Mouse (Mus musculus) forebrain, postnatal 0 days (tissue): Measurements from ENCODE around the gene Prrg2. TPM values are rescaled to one million over a fixed set of nuclear protein-coding genes. Genes with fewer than 3 reads are reported as not detected.

Experiments used
- ATAC-seq: fragments of 200-750 bp; cut with Nextera tagmentation; 2 replicates; pipeline ENCODE4 v1.8.0; 2017; ENCODE audit warnings: mild to moderate bottlenecking, moderate library complexity
- DNase-seq: peaks from one replicate; pipeline ENCODE4 v3.0.0-alpha.2; 2015
- H3K27ac ChIP-seq: fragments of 300-500 bp; sonication (generic); 2 replicates; pipeline ENCODE4 v1.5.1; 2014; ENCODE audit warnings: low read depth, mild to moderate bottlenecking, antibody characterized with exemption, low read length, moderate library complexity, mixed read lengths
- H3K27me3 ChIP-seq: fragments of 300-500 bp; sonication (generic); 2 replicates; pipeline ENCODE4 v1.6.1; 2014; ENCODE audit warnings: mild to moderate bottlenecking, low read length, mixed read lengths; ENCODE audit not compliant: insufficient read depth
- H3K36me3 ChIP-seq: fragments of 300-500 bp; sonication (generic); 2 replicates; pipeline ENCODE4 v1.6.1; 2014; ENCODE audit warnings: mild to moderate bottlenecking, moderate library complexity; ENCODE audit not compliant: insufficient read depth
- H3K4me1 ChIP-seq: fragments of 300-500 bp; sonication (generic); 2 replicates; pipeline ENCODE4 v1.6.1; 2014; ENCODE audit warnings: antibody characterized with exemption; ENCODE audit not compliant: insufficient read depth
- H3K4me2 ChIP-seq: fragments of 300-500 bp; sonication (generic); 2 replicates; pipeline ENCODE4 v1.6.1; 2014; ENCODE audit warnings: low read depth, mild to moderate bottlenecking, moderate library complexity
- H3K4me3 ChIP-seq: fragments of 300-500 bp; sonication (generic); 2 replicates; pipeline ENCODE4 v1.5.1; 2014; ENCODE audit warnings: low read depth, low read length, mixed read lengths
- H3K9ac ChIP-seq: fragments of 300-500 bp; sonication (generic); 2 replicates; pipeline ENCODE4 v1.6.1; 2014; ENCODE audit warnings: mild to moderate bottlenecking
- H3K9me3 ChIP-seq: fragments of 300-500 bp; sonication (generic); 2 replicates; pipeline ENCODE4 v1.6.1; 2016; ENCODE audit warnings: low read length
- CTCF ChIP-seq: sonication (generic); IDR thresholded peaks from 2 replicates; pipeline ENCODE4 v1.5.1; 2016; ENCODE audit warnings: antibody characterized with exemption, control low read depth, low read depth
- WGBS: fragments of 180-500 bp; shearing (Covaris S2); extraction: QIAGEN DNeasy Blood & Tissue Kit; methylation state at CpG from one replicate; pipeline ENCODE4 v1.1.7; 2014; 5-methylcytosine and 5-hydroxymethylcytosine counted together
- polyA plus RNA-seq: library from polyadenylated mRNA; unstranded; fragments of >200 nt; fragmentation: Nextera tagmentation; extraction: Ambion mirVana; gene quantifications from 2 replicates; pipeline ENCODE4 v1.2.1, GENCODE M21; 2015
- total RNA-seq: library from RNA; depleted of rRNA; stranded (reverse); fragments of >200 nt; gene quantifications from 2 replicates; pipeline ENCODE4 v1.2.3, GENCODE M21; 2014

Gene Prrg2
- total and polyA plus RNA-seq, 2 experiments from 2014 or later: 15.1 to 15.9 TPM

DNA sequence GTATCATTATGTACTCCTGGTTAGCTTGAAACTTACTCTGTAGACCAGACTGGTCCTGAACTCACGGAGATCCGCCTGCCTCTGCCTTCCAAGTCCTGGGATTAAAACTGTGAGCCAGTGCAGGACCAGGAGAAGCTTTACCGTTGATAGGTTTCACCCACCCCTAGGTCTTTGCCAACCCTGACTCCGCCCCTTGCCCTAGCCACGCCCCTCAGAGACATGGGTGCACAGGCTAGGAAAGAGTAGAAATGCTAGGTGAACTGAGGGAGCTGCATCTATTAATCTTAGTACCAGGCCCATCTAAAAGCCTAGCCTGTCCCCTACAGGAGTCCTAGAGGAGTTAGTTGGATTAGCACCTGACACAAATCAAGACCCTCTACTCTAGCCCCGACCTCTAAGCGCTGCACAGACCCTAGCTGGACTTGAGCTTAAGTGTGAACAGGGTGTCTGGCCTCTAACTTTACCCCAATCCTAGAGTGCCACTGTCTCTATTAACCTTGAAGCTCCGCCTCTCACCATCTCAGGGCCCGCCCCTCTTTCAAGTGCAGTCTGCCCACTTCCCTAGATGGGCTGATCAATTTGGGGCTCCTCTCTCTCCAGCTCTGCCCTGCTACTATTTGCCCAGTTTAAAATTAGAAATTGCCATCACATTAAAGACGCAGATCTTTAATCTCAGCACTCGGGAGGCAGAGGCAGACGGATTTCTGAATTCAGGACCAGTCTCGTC is 27.9 kb upstream of the Prrg2 start:
- 82% methylated on average over 13 of the region's 13 CpGs for WGBS
- H3K27ac ChIP-seq: no peak overlapping the region
- no peaks in the 10 kb centered on the region for H3K27me3 ChIP-seq
- no peak overlapping the region for H3K9ac ChIP-seq
- H3K4me1 ChIP-seq: no peaks in the 10 kb centered on the region
- ATAC-seq (no peak), DNase-seq (no peak)
- 0 out of 2 replicates have a peak, but pooled peaks cover 6% of the 10 kb centered on the region for H3K36me3 ChIP-seq
- no peak for TF ChIP-seq CTCF
- H3K4me3 ChIP-seq: no peak overlapping the region
- H3K4me2 ChIP-seq: peak overlapping the region; percentile 62; the same call in 1 of the 2 replicates
- H3K9me3 ChIP-seq: no peaks in the 10 kb centered on the region

DNA sequence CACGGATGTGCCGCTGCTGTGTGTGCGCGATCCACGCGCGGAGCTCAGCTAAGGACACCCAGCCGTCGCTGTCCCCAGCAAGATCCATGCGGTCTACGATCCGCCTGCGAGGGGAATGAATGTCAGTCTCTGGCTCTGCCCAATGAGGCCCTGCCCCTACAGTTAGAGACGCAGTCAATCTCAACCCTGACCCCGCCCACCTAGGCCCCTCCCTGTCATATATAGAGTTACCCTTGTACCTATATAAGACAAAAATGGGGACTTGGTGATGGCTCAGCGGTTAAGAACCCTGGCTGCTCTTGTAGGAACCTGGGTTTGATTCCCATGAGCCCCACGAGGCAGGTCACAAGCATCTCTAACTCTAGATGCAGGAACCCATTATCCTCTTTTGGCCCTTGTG is 26.1 kb upstream of the Prrg2 start:
- 97% methylated on average over 17 of the region's 17 CpGs for WGBS
- Histone ChIP-seq H3K9me3 (no peaks in the 10 kb centered on the region), H3K9ac (no peak overlapping the region)

GRCm38 (mm10) chr7:45086084-45086483 is 23.6 kb upstream of the Prrg2 start:
- no peak overlapping the region for H3K4me2 ChIP-seq

More for the DNA sequence above, 26.1 kb upstream of the Prrg2 start:
- no peaks in the 10 kb centered on the region for H3K4me1 ChIP-seq
- no peak overlapping the region for H3K27ac ChIP-seq
- H3K4me3 ChIP-seq: no peak overlapping the region
- no peaks in the 10 kb centered on the region for H3K27me3 ChIP-seq
- H3K36me3 ChIP-seq: 0 out of 2 replicates have a peak, but pooled peaks cover 12% of the 10 kb centered on the region
- H3K4me2 ChIP-seq: no peak overlapping the region
- no peak for TF ChIP-seq CTCF
- ATAC-seq (no peak), DNase-seq (no peak)

GRCm38 (mm10) chr7:45083300-45083890 is 20.9 kb upstream of the Prrg2 start:
- ATAC-seq: no peak
- no peak overlapping the region for H3K27ac ChIP-seq

More at GRCm38 (mm10) chr7:45086084-45086483, 23.6 kb upstream of the Prrg2 start:
- 79% methylated on average over 4 of the region's 4 CpGs for WGBS
- Histone ChIP-seq H3K9me3 (no peaks in the 10 kb centered on the region), H3K27ac (no peak overlapping the region), H3K9ac (no peak overlapping the region), H3K36me3 (0 out of 2 replicates have a peak, but pooled peaks cover 12% of the 10 kb centered on the region), H3K4me3 (no peak overlapping the region), H3K4me1 (no peaks in the 10 kb centered on the region), H3K27me3 (no peaks in the 10 kb centered on the region)
- ATAC-seq (no peak), DNase-seq (no peak)
- peak; percentile 20; the same call in 1 of the 2 replicates for TF ChIP-seq CTCF

DNA sequence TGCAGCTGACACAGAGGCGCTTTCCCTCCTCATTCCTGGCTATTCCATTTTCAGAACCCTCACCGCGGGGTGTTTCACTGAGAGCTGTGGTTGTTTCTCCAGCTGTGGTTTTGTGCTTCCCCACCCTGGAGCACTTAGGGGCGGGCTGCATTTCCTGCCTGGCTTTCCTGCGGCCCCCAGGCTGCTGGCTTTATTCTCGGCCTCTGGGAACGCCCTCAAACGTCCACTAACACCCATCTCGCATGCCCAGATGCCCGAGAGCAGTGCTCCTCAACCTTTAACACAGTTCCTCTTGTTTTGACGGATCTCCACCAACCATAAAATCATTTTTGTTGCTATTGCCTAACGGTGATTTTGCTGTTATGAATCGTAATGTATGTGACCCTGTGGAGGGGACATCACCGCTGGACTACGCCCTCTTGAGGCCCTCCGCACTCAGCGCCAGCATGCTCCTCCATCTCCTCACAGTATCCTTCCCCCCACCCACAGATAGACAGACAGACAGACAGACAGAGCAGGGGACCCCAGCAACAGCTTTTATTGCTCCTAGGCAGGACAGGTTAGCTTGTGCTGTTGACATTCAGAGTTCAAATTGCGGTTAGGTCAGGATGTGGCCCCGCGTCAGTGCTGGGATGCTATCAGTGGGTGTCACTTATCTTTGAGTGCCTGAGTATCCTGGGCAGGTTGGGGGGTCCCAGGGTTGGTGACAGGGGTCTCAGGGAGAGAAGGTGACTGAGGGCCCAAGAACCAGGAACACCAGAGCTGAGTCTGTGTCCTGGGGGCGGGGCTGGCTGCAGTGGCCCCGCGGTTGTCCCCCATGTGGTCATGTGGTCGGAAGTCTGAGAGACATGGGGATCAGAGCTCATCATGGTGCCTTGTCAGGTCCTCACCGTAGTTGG is 20.2 kb upstream of the Prrg2 start:
- WGBS: 75% methylated on average over 25 of the region's 25 CpGs
- ATAC-seq: no peak

More at GRCm38 (mm10) chr7:45083300-45083890, 20.9 kb upstream of the Prrg2 start:
- TF ChIP-seq CTCF: no peak
- no peaks in the 10 kb centered on the region for H3K27me3 ChIP-seq
- 88% methylated on average over 22 of the region's 22 CpGs for whole genome bisulfite sequencing
- H3K36me3 ChIP-seq: 0 out of 2 replicates have a peak, but pooled peaks cover 12% of the 10 kb centered on the region
- no peaks in the 10 kb centered on the region for H3K4me1 ChIP-seq
- H3K4me3 ChIP-seq: no peak overlapping the region
- no peak for DNase-seq
- no peaks in the 10 kb centered on the region for H3K9me3 ChIP-seq
- no peak overlapping the region for H3K9ac ChIP-seq
- H3K4me2 ChIP-seq: no peak overlapping the region

GRCm38 (mm10) chr7:45081016-45081415 is 18.5 kb upstream of the Prrg2 start:
- TF ChIP-seq CTCF: 0 out of 2 replicates have a peak, but pooled peaks have one; percentile 14
- H3K9me3 ChIP-seq: no peaks in the 10 kb centered on the region
- WGBS: 46% methylated on average over 5 of the region's 5 CpGs
- no peaks in the 10 kb centered on the region for H3K27me3 ChIP-seq
- no peak overlapping the region for H3K4me3 ChIP-seq
- peaks cover 24% of the 10 kb centered on the region for H3K36me3 ChIP-seq
- DNase-seq (no peak), ATAC-seq (no peak)
- H3K4me1 ChIP-seq: no peaks in the 10 kb centered on the region
- H3K4me2 ChIP-seq: no peak overlapping the region
- H3K9ac ChIP-seq: no peak overlapping the region
- no peak overlapping the region for H3K27ac ChIP-seq

More for the DNA sequence above, 20.2 kb upstream of the Prrg2 start:
- Histone ChIP-seq H3K4me3 (no peak overlapping the region), H3K9me3 (no peaks in the 10 kb centered on the region), H3K27me3 (no peaks in the 10 kb centered on the region), H3K4me1 (no peaks in the 10 kb centered on the region), H3K36me3 (peaks cover 15% of the 10 kb centered on the region; the same call in 1 of the 2 replicates), H3K4me2 (no peak overlapping the region), H3K9ac (no peak overlapping the region), H3K27ac (no peak overlapping the region)
- DNase-seq: no peak
- TF ChIP-seq CTCF: no peak
